Mouse (Mus musculus): ENCODE data around the gene Usp22. TPM values are rescaled to one million over a fixed set of nuclear protein-coding genes. Genes with fewer than 3 reads are reported as not detected.
"Not testable (repeated sequence)": the region's sequence is repeated elsewhere in the genome, so short reads cannot be mapped to it uniquely, and the experiment has no call there.

Gene Usp22
- polyA plus RNA-seq, 1 experiment from 2014 or later = 201 TPM

GRCm38 (mm10) chr11:61202810-61203209 is 28.0 kb upstream of the Usp22 start:
- Histone ChIP-seq H3K27ac (replicated peaks) (no peak overlapping the region), H3K4me3 (no peak overlapping the region), H3K4me1 (no peaks in the 10 kb centered on the region), H3K9me3 (replicated peaks) (no peaks in the 10 kb centered on the region), H3K27me3 (ENCODE audit: low read depth, poor library complexity, severe bottlenecking) (no peaks in the 10 kb centered on the region), H3K36me3 (no peaks in the 10 kb centered on the region)
- WGBS = 85% methylated on average over 2 of the region's 2 CpGs
- no peak for DNase-seq (ENCODE audit: low spot score)

DNA sequence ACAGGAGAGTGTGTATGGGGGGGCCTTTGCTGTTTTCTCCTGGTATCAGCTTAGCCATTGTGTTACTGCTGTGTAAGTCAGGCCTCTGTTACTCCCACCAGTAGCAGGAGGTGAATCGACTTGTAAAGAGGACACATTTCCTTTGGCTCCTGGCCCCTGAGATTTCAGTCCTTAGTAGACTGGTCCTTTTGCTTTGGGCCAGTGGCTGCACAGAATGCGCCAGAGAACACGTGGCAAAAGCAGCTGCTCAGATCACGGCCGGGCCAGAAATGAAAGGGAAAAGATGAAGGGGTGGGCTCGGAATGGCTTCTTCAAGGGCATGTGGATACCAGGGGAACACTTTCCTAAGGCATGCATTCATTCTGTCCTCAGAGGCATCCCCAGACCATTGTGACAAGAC is 27.3 kb upstream of the Usp22 start:
- no peaks in the 10 kb centered on the region for H3K27me3 ChIP-seq (ENCODE audit: low read depth, poor library complexity, severe bottlenecking)
- H3K9me3 ChIP-seq (replicated peaks) = no peaks in the 10 kb centered on the region
- H3K4me3 ChIP-seq = no peak overlapping the region
- H3K27ac ChIP-seq (replicated peaks) = no peak overlapping the region
- no peaks in the 10 kb centered on the region for H3K4me1 ChIP-seq
- no peaks in the 10 kb centered on the region for H3K36me3 ChIP-seq
- DNase-seq (ENCODE audit: low spot score) = no peak
- 82% methylated on average over 6 of the region's 6 CpGs for WGBS

DNA sequence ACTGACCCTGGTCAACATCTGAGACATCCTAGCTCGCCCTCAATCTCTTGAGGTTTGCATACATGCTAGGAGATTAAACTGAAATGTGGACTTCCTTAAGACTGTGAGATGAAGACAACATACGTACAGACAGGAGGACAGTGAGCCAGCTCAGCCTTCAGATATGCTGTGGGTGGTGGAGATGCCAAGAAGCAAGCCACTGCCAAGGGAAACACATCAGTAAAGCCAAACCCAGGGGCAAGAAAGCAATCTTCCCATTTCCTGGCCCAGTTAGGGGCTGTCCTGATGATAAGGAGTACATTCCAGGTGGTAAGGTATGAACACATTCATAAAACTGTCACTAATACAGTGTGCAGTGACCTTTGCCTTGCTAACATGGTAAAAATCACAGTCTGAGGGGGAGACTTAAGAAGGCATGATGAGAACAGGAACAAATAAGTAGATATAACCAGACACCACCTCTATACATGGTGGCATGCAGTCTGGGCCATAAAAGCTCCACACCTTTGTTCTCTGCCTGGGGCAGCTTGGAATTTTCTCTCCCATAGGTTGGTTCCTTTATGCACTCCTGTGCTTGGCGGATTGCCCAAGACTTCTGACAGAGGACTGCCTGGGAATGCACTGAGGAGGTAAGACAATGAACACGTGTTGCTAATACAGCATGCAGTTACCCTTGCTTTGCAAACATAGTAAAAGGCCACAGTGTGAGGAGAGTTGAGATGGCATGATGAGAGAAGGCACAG is 24.9 kb upstream of the Usp22 start:
- Histone ChIP-seq H3K27me3 (ENCODE audit: low read depth, poor library complexity, severe bottlenecking) (no peaks in the 10 kb centered on the region), H3K9me3 (replicated peaks) (no peaks in the 10 kb centered on the region), H3K4me3 (no peak overlapping the region), H3K4me1 (no peaks in the 10 kb centered on the region), H3K27ac (replicated peaks) (no peak overlapping the region), H3K36me3 (no peaks in the 10 kb centered on the region)
- no peak for DNase-seq (ENCODE audit: low spot score)
- WGBS = 84% methylated on average over 4 of the region's 4 CpGs

DNA sequence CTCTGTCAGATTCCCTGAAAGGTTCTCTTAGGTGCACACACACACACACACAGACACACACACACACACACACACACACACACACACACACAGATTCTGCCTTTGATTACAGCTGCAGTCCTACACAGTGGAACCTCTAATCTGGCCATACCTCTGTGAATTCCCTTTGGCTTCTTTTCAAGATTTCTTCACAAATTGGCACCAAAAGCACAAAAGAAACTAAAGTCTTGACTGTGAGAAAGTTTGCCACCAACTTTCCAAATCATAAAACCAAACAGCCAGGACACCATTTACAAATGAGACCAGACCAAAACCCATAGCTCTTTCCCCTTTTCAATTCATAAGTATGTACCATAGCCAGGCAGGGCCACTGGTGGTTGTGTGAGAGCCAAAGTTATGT is 23.1 kb upstream of the Usp22 start:
- DNase-seq (ENCODE audit: low spot score) = no peak
- Histone ChIP-seq H3K9me3 (replicated peaks) (no peaks in the 10 kb centered on the region), H3K27ac (replicated peaks) (no peak overlapping the region)

GRCm38 (mm10) chr11:61196616-61197353 is 21.9 kb upstream of the Usp22 start:
- Histone ChIP-seq H3K4me1 (no peaks in the 10 kb centered on the region), H3K27me3 (ENCODE audit: low read depth, poor library complexity, severe bottlenecking) (0 out of 2 replicates have a peak, but pooled peaks cover 9% of the 10 kb centered on the region), H3K9me3 (replicated peaks) (no peaks in the 10 kb centered on the region), H3K36me3 (no peaks in the 10 kb centered on the region), H3K4me3 (no peak overlapping the region), H3K27ac (replicated peaks) (no peak overlapping the region)
- DNase-seq (ENCODE audit: low spot score) = no peak
- WGBS = 84% methylated on average over 14 of the region's 14 CpGs

More for the DNA sequence above, 23.1 kb upstream of the Usp22 start:
- no peak overlapping the region for H3K4me3 ChIP-seq
- no peaks in the 10 kb centered on the region for H3K4me1 ChIP-seq
- H3K36me3 ChIP-seq = no peaks in the 10 kb centered on the region
- H3K27me3 ChIP-seq (ENCODE audit: low read depth, poor library complexity, severe bottlenecking) = 0 out of 2 replicates have a peak, but pooled peaks cover 9% of the 10 kb centered on the region

GRCm38 (mm10) chr11:61193392-61193791 is 18.5 kb upstream of the Usp22 start:
- Histone ChIP-seq H3K9me3 (replicated peaks) (no peaks in the 10 kb centered on the region), H3K27me3 (ENCODE audit: low read depth, poor library complexity, severe bottlenecking) (0 out of 2 replicates have a peak, but pooled peaks cover 9% of the 10 kb centered on the region), H3K4me3 (no peak overlapping the region), H3K27ac (replicated peaks) (no peak overlapping the region), H3K4me1 (no peaks in the 10 kb centered on the region), H3K36me3 (no peaks in the 10 kb centered on the region)
- 13% methylated on average over 9 of the region's 9 CpGs for WGBS
- peak; percentile 73 for DNase-seq (ENCODE audit: low spot score)

GRCm38 (mm10) chr11:61192779-61193178 is 17.9 kb upstream of the Usp22 start:
- WGBS = 95% methylated on average over 2 of the region's 2 CpGs
- Histone ChIP-seq H3K27me3 (ENCODE audit: low read depth, poor library complexity, severe bottlenecking) (0 out of 2 replicates have a peak, but pooled peaks cover 9% of the 10 kb centered on the region), H3K27ac (replicated peaks) (no peak overlapping the region), H3K4me3 (no peak overlapping the region), H3K9me3 (replicated peaks) (no peaks in the 10 kb centered on the region), H3K36me3 (no peaks in the 10 kb centered on the region), H3K4me1 (no peaks in the 10 kb centered on the region)
- no peak for DNase-seq (ENCODE audit: low spot score)

DNA sequence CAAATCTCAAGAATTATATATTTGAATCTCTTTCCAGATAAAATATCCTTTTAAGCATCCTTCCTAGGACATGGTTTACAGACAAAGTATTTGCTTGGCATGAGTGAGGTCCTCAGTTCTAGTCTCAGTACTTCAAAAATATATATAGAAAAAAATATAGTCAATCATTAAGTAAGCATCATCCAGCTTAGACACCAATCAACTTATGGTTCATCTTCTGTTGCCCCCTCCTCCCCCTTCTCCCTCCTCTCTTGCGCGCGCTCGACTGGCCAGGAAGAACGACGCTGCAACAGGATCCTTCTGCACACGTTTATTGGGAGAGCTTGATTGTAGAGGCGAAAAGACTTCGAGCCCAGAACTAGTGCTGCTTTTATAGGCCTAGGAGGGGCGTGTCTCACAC is 17.3 kb upstream of the Usp22 start:
- 93% methylated on average over 8 of the region's 10 CpGs for WGBS
- H3K27me3 ChIP-seq (ENCODE audit: low read depth, poor library complexity, severe bottlenecking); DNase-seq (ENCODE audit: low spot score); H3K36me3 ChIP-seq; H3K27ac ChIP-seq (replicated peaks); H3K4me3 ChIP-seq; H3K9me3 ChIP-seq (replicated peaks); H3K4me1 ChIP-seq: not testable (repeated sequence)

DNA sequence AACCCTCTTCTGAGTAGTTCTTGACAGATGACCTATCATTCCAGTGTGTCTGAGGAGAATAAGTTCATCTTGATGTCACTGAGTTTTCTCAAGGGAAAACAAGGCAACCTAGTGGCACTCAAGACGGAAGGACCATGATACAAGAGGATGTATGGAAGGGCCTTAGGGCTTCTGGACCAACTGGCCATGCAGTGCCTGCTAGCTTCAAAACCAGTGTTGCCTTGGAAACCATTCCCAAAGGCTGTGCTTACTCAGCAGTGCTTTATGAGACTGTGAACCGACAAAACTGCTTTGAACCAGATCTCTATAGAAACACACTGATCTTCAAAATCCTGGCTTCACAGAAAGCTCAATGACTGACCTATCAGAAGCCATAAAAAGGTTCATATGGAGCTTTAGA is 15.9 kb upstream of the Usp22 start:
- 74% methylated on average over 2 of the region's 2 CpGs for WGBS
- no peaks in the 10 kb centered on the region for H3K4me1 ChIP-seq
- H3K4me3 ChIP-seq = no peak overlapping the region
- H3K27me3 ChIP-seq (ENCODE audit: low read depth, poor library complexity, severe bottlenecking) = 0 out of 2 replicates have a peak, but pooled peaks cover 9% of the 10 kb centered on the region
- H3K27ac ChIP-seq (replicated peaks) = no peak overlapping the region
- no peak for DNase-seq (ENCODE audit: low spot score)
- H3K36me3 ChIP-seq = no peaks in the 10 kb centered on the region
- H3K9me3 ChIP-seq (replicated peaks) = no peaks in the 10 kb centered on the region

DNA sequence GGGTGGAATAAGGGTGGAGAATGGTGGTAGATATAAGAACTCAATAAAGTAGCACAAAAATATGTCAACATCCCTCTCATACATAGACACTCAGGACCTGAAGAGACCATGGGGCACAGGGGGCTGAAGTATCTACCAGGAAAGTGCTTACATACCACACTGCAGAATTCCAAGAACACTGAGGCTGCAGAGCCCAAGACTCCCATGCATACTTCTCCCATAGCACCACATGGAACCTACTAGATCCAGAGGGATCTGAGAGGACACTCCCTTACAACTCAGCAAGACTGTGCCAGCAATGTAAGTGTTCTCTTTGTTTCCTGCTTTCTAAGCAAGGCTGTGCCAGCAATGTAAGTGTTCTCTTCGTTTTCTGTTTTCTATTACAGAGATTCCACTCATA is 9.0 kb upstream of the Usp22 start:
- Histone ChIP-seq H3K9me3 (replicated peaks) (no peaks in the 10 kb centered on the region), H3K4me1 (no peaks in the 10 kb centered on the region), H3K4me3 (no peak overlapping the region), H3K36me3 (no peaks in the 10 kb centered on the region), H3K27me3 (ENCODE audit: low read depth, poor library complexity, severe bottlenecking) (no peaks in the 10 kb centered on the region), H3K27ac (replicated peaks) (no peak overlapping the region)
- no peak for DNase-seq (ENCODE audit: low spot score)
- WGBS = 91% methylated on average over 1 of the region's 1 CpGs

DNA sequence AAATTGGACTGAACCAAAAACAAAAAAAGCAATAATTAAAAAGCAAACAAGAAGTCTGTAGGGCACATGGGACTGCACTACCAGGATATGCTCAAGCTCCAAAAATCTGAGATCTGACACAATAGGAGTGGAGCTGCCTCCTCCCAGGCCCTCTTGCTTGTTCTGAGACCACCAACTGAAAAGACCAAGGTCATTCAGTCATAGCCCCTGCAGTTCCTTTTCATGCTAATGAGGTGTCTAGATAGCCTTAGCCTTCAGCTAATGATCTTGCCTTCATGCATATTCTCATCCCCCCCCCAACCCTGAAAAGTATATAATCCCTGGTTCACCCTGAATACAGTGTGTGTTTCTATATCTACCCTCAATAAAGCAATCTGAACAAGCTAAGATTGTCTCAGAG is 6.8 kb upstream of the Usp22 start:
- Histone ChIP-seq H3K9me3 (replicated peaks) (no peaks in the 10 kb centered on the region), H3K36me3 (no peaks in the 10 kb centered on the region), H3K27me3 (ENCODE audit: low read depth, poor library complexity, severe bottlenecking) (no peaks in the 10 kb centered on the region), H3K4me3 (no peak overlapping the region), H3K4me1 (no peaks in the 10 kb centered on the region), H3K27ac (replicated peaks) (no peak overlapping the region)
- DNase-seq (ENCODE audit: low spot score) = no peak

- H3K27ac ChIP-seq (replicated peaks) = no peak overlapping the region
- DNase-seq (ENCODE audit: low spot score) = no peak
- H3K36me3 ChIP-seq = no peaks in the 10 kb centered on the region
- 91% methylated on average over 3 of the region's 3 CpGs for WGBS
- H3K4me1 ChIP-seq = peaks cover 6% of the 10 kb centered on the region
- no peak overlapping the region for H3K4me3 ChIP-seq
- H3K27me3 ChIP-seq (ENCODE audit: low read depth, poor library complexity, severe bottlenecking) = no peaks in the 10 kb centered on the region
- H3K9me3 ChIP-seq (replicated peaks) = no peaks in the 10 kb centered on the region
Measured at GRCm38 (mm10) chr11:61180361-61180760, 5.5 kb upstream of the Usp22 start.

- DNase-seq (ENCODE audit: low spot score) = no peak
- Histone ChIP-seq H3K9me3 (replicated peaks) (no peaks in the 10 kb centered on the region), H3K4me1 (peaks cover 30% of the 10 kb centered on the region), H3K4me3 (0 out of 2 replicates have a peak overlapping the region, but pooled peaks have one; percentile 1), H3K27ac (replicated peaks) (peak overlapping the region; percentile 97; the same call in 1 of the 2 replicates), H3K27me3 (ENCODE audit: low read depth, poor library complexity, severe bottlenecking) (no peaks in the 10 kb centered on the region), H3K36me3 (peaks cover 12% of the 10 kb centered on the region)
- 89% methylated on average over 1 of the region's 1 CpGs for WGBS
Measured at GRCm38 (mm10) chr11:61176321-61176720, 1.5 kb upstream of the Usp22 start.

Data from midbrain, embryonic 10.5 days (tissue).